Mouse (Mus musculus) stomach, postnatal 0 days (tissue): ENCODE measurements around the gene Car6.

Experiments used
- CTCF ChIP-seq: IDR thresholded peaks from 2 replicates; pipeline ENCODE4 v1.5.1; 2016; ENCODE audit warnings: antibody characterized with exemption, low read depth, mild to moderate bottlenecking, moderate library complexity
- EP300 ChIP-seq: optimal IDR thresholded peaks from 2 replicates; pipeline ENCODE3; 2016; ENCODE audit warnings: antibody characterized with exemption

DNA sequence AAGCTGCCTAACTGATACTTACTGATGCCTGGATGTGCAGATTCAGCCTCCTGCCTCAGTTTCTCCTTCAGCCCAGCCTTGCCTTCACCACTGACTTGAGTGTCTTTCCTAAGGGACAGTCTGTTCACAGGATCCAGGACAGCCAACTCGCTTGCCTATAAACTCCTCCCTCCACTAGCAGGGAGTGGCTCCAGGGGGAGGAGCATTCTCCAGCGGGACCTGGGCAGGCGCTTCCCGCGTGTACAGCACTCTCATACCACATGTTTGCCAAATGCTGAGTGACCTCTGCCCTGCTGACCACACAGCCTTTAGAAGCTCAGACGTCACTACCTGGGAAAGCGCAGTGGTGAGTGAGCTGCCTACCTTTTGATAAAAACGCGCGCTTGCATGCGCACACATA is 19.5 kb upstream of the Car6 start:
- TF ChIP-seq CTCF: no peak
- TF ChIP-seq EP300: no peak
